Comparison of ENCODE assay signal across 8 mouse cellular contexts in the genomic region with DNA sequence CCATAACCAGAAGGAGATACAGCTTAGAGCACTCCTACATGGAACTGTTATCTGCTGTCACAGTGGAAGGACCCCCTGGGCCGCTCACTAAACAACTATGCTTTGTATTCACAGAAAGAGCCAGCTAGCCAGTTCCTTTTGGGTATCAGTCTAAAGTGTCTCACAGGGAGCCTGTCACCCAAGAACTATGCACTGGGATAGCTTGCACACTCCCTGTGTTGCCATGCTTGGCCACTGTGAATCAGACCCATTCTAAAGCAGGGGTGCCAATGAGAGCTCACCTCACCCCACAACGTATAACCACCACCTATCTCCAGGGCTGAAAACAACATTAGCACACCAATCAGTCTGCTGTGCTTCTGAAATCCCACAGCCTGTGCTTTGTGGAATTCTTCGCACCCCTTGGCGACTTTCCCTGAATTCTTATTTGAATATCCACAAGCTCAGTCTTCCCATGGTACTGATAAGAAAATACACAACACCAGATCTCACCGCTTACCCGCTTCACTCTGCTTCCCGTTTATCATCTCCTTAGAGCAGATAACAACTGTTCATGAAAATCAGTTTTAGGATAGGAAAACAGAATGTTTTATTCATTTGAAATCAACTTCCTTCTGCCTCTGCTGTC.
DNase-seq lines count a peak whose midpoint lies in the region; ATAC-seq and TF ChIP-seq lines count a peak whose summit lies in the region.

No protein-coding gene starts in this region.

- peaks cover 36% of the 10 kb centered on the region for H3K36me3 ChIP-seq in kidney, embryonic 14.5 days (ENCODE audit: control insufficient read depth, insufficient read depth, low read length)
- H3K36me3 ChIP-seq in forebrain, embryonic 11.5 days (ENCODE audit: control insufficient read depth, insufficient read depth, low read length) = no peaks in the 10 kb centered on the region
- peaks cover 28% of the 10 kb centered on the region for H3K36me3 ChIP-seq in midbrain, embryonic 10.5 days

- H3K27ac ChIP-seq in kidney, embryonic 14.5 days (ENCODE audit: low read depth, low read length) = 0 out of 2 replicates have a peak overlapping the region, but pooled peaks have one; percentile 10
- H3K27ac ChIP-seq in cortical plate, adult 2 months (ENCODE audit: insufficient read depth, low read length) = peak overlapping the region; percentile 52; the same call in 1 of the 2 replicates
- no peak overlapping the region for H3K27ac ChIP-seq in forebrain, embryonic 11.5 days (ENCODE audit: low read depth, low read length)
- peak overlapping the region; percentile 76 for H3K27ac ChIP-seq in midbrain, embryonic 10.5 days (replicated peaks)

- H3K4me1 ChIP-seq in kidney, embryonic 14.5 days (ENCODE audit: control insufficient read depth, insufficient read depth, low read length) = peaks cover 13% of the 10 kb centered on the region; the same call in 1 of the 2 replicates
- H3K4me1 ChIP-seq in cortical plate, adult 2 months (ENCODE audit: control insufficient read depth, insufficient read depth, low read length) = peaks cover 18% of the 10 kb centered on the region
- peaks cover 13% of the 10 kb centered on the region for H3K4me1 ChIP-seq in forebrain, embryonic 11.5 days (replicated peaks; ENCODE audit: control insufficient read depth, insufficient read depth, low read length)
- peaks cover 45% of the 10 kb centered on the region for H3K4me1 ChIP-seq in midbrain, embryonic 10.5 days

- TF ChIP-seq CTCF in cortical plate, adult 2 months (IDR thresholded peaks at IDR 0.05; ENCODE audit: extremely low read depth, insufficient read depth, low read length) = no peak

- no peak overlapping the region for H3K4me2 ChIP-seq in kidney, embryonic 14.5 days (replicated peaks; ENCODE audit: low read depth, low read length)
- no peak overlapping the region for H3K4me2 ChIP-seq in forebrain, embryonic 11.5 days (ENCODE audit: low read depth, low read length, severe bottlenecking)

- no peak overlapping the region for H3K4me3 ChIP-seq in kidney, embryonic 14.5 days (ENCODE audit: low read length)
- no peak overlapping the region for H3K4me3 ChIP-seq in cortical plate, adult 2 months (ENCODE audit: insufficient read depth, low read length)
- no peak overlapping the region for H3K4me3 ChIP-seq in forebrain, embryonic 11.5 days (ENCODE audit: low read depth, low read length)
- 0 out of 2 replicates have a peak overlapping the region, but pooled peaks have one; percentile 18 for H3K4me3 ChIP-seq in midbrain, embryonic 10.5 days

- H3K9ac ChIP-seq in kidney, embryonic 14.5 days (ENCODE audit: low read depth, low read length) = no peak overlapping the region
- peak overlapping the region; percentile 30; the same call in 1 of the 2 replicates for H3K9ac ChIP-seq in forebrain, embryonic 11.5 days (ENCODE audit: low read length)

- TF ChIP-seq POLR2A in cortical plate, adult 2 months (IDR thresholded peaks at IDR 0.05; ENCODE audit: extremely low read depth, insufficient read depth, low read length) = no peak

- 80% methylated on average over 7 of the region's 7 CpGs for WGBS in kidney, embryonic 14.5 days
- WGBS in forebrain, embryonic 11.5 days = 54% methylated on average over 7 of the region's 7 CpGs
- WGBS in midbrain, embryonic 10.5 days = 45% methylated on average over 7 of the region's 7 CpGs

- DNase-seq in kidney, adult 8-10 months = no peak
- DNase-seq in forebrain, embryonic 11.5 days (ENCODE audit: low spot score) = no peak
- no peak for DNase-seq in midbrain, embryonic 10.5 days (ENCODE audit: low spot score)
- DNase-seq in kidney, adult 18-20 months = no peak
- no peak for DNase-seq in cerebellum, adult 9-10 months
- DNase-seq in kidney, postnatal 36 days = no peak

- no peaks in the 10 kb centered on the region for H3K9me3 ChIP-seq in kidney, embryonic 14.5 days (ENCODE audit: control insufficient read depth, low read length)
- no peaks in the 10 kb centered on the region for H3K9me3 ChIP-seq in forebrain, embryonic 11.5 days (ENCODE audit: control insufficient read depth, low read length)
- no peaks in the 10 kb centered on the region for H3K9me3 ChIP-seq in midbrain, embryonic 10.5 days (replicated peaks)

- ATAC-seq in kidney, embryonic 14.5 days (ENCODE audit: low FRiP score, low TSS enrichment) = no peak
- ATAC-seq in forebrain, embryonic 11.5 days (replicated peaks; ENCODE audit: low FRiP score) = no peak

- no peaks in the 10 kb centered on the region for H3K27me3 ChIP-seq in kidney, embryonic 14.5 days (ENCODE audit: control insufficient read depth, insufficient read depth, low read length)
- no peaks in the 10 kb centered on the region for H3K27me3 ChIP-seq in forebrain, embryonic 11.5 days (ENCODE audit: control insufficient read depth, insufficient read depth, low read length)
- H3K27me3 ChIP-seq in midbrain, embryonic 10.5 days (ENCODE audit: low read depth, poor library complexity, severe bottlenecking) = no peaks in the 10 kb centered on the region
